Mouse (Mus musculus): ENCODE measurements at regions not wholly inside any gene's neighbourhood (a gene's known extent, or its start where the extent isn't known, plus 50 kb on each side); places are given as distances from the start of the nearest gene placed in this dataset.

DNA sequence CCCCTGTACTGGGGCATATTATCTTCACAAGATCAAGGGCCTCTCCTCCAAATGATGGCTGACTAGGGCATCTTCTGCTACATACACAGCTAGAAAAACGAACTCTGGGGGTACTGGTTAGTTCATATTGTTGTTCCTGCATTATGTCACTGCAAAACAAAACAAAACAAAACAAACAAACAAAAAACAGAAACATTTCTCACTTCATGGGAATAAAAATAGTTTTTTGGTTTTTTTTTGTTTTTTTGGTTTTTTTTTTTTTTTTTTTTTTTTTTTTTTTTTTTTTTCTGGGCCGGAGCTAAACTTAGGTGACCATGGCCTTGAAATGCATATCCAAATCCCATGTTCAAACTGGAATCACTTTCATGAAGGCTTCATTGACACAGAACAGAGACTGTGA is 1184.4 kb downstream of the Efna5 start:
- DNase-seq, result no peak
- intact Hi-C loops (cut with DNase I; ENCODE audit: low total_unique reads), result no loop called here

DNA sequence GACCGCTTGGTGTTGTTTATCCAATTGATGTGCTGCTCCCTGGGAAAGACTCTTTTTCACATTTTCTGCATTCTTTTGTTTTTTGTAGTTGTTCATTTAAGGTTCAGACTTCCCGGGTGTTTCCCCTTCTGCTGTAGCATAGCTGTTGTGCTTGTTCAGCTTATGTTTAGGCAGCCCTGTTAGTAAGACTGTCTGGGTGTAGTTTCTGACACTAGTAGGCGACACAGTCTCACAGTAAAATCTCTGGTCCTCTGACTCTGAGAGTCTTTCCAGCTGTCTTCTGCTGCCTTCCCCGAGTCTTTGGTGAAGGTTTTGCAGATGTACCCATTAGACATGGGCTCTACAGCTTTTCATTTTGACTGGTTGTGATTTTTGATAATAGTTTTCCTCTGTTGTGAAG is 1194.8 kb downstream of the Efna5 start:
- intact Hi-C loops (cut with DNase I; ENCODE audit: low total_unique reads), result no loop called here
- no peak for DNase-seq

DNA sequence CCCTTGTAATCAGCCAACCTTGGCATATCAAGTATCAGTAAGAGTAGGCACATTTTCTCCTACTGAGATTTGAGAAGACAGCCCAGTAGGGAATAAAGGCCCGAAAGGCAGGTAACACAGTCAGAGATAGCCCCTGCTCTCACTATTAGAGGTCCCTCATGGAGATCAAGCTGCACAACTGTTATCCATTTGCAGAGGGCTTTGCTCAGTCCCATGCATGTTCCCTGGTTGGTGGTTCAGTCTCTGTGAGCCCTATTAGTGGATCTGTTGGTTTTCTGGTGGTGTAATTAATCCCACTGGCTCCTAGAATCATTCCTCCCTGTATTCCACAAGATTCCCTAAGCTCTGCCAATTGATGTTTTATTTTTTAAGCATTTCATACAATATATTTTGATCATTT is 1196.6 kb downstream of the Efna5 start:
- intact Hi-C loops (cut with DNase I; ENCODE audit: low total_unique reads), result no loop called here
- DNase-seq, result no peak

DNA sequence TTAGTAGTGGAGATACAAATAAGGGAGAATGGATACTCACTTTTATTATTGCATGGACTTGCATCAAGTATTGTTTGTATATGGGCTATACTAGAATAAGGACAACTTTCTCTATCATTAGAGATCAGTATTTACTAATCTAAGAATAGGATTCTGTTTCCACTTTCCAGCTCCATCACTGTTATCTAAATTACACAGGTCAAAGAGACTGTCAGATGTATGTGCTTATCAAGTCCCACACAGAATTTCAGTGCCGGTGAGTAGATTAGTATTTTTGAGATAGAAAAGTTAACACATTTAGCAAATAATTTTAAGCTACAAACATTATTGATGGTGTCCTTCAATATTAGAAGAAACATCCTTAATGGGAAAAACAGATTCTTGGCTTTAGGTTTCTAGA is 1210.5 kb downstream of the Efna5 start:
- intact Hi-C loops (cut with DNase I; ENCODE audit: low total_unique reads), result no loop called here
- DNase-seq, result no peak

DNA sequence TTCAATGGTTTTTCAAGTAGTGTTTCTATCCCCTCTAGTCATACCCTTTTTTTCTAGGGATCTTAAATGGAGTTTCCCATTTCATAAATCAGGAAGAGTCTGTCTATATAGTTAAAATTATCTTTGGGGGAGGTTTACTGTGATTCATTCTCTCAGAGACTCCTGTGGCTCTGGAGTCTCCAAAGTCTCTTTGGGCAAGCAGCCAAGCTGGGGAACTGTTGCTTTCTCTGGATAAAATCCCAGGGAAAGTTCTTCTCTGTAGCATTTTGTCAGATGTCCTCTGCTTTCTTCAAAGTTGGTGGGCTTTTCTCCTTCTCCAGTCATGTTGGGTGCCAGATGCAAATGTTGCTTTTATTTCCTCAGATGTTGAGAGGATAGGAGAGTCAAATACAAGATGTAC is 1213.7 kb downstream of the Efna5 start:
- intact Hi-C loops (cut with DNase I; ENCODE audit: low total_unique reads), result no loop called here
- DNase-seq, result peak; percentile 4

DNA sequence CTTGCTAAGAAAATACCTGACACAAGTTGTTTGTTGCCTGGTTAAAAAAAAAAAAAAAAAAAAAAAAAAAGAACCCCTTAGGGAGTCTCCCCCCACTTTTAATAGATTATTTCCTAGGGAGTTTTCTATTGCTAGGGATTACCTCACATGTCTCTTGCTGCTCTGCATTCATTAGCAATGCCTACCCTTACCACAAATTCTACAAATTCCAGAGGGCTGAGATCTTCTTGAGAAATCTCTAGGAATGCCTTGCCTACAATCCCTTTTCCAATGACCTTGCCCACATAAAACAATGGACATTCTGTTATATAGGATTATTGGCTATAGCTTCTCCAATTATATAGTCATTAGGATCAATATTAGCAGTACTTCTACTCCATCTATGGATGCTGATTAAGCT is 1216.2 kb downstream of the Efna5 start:
- no peak for DNase-seq
- intact Hi-C loops (cut with DNase I; ENCODE audit: low total_unique reads), result no loop called here

DNA sequence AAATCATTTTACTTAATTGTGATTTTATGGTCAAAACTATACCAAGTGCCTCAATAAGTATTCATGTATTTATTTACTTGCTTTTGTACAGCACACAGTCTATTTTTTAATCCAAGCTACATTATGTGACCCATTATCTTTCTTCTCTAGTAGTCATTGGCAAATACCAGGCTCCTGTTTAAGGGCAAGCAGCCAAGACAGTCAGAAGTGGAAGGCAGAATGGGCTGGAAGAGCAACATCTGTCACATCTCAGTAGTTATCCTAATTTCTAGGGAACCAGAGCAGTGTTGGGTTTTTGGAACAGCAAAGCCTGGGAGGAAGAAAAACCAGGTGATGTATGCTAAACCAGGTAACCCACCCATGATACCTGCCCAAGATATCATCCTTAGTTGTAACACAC is 1233.5 kb downstream of the Efna5 start:
- no peak for DNase-seq
- intact Hi-C loops (cut with DNase I; ENCODE audit: low total_unique reads), result no loop called here

DNA sequence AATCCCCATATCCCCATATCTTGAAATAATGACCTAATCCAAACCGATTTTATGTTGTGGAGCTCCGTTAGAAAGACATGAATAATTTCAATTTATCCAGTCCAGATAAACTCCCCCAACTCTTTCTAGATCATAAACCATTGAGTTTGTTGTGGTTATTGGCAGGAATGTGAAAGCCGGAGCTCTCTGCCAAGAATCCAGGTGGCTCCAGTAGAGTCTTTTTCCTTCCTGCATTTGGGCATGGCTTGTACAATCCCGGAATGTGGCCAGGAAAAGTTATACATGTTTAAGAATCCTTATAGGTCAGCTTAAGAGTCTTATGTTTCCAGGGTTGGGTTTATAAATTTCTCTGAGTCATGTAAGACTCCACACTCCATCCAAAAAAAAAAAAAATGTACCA is 1272.8 kb downstream of the Efna5 start:
- intact Hi-C loops (cut with DNase I; ENCODE audit: low total_unique reads), result no loop called here
- no peak for DNase-seq

DNA sequence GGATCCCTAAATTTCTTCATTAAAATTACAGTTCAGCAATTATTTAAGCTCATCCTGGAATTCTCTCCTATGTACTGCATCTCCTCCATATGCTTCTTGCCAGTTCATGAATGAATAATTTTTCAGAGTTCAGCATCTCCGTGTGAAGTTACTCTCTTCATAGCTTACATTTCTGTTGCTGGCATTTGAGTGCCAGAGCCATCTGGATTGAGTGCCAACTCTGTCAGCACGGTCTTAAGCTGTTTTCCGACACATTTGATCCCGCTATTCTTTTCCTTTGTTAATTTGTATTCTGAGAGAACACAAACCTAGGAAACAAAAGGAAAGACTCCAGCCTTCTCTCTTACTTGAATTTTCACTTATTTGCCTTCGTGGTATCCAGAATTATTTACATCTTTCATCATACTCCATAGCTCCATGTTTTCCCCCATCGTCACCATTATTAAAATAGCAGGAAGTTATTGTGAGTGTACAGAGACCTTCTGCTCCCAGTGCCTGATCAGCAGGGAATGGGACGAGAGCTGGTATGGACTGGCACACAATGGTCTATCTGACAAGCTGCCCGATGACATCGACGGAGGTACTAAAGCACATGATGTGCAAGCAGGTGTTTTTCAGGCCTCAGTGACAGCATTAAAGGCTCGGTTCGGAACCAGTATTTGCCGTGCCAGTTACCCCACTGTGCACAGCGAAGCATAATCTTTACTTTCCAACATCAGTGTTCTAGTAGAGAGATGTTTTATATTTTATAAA is 1274.2 kb downstream of the Efna5 start:
- DNase-seq, result no peak
- intact Hi-C loops (cut with DNase I; ENCODE audit: low total_unique reads), result no loop called here

DNA sequence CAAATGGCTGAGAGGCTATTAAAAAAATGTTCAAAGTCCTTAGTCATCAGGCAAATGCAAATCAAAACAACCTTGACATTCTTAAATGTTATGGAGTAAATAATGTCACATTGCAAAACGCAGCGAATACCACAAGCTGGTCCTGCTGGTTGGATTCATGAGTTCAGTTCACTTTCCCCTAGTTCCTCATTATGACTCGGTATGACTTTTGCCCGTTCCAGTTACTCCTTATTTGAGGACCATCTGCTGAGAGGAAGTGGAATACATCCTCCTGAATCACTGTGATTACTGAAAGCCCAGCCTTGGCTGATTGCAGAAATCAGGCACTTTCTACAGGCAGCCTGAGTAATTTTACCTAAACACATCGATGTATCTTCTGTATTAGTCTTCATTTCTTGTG is 1276.9 kb downstream of the Efna5 start:
- no peak for DNase-seq
- intact Hi-C loops (cut with DNase I; ENCODE audit: low total_unique reads), result no loop called here

DNA sequence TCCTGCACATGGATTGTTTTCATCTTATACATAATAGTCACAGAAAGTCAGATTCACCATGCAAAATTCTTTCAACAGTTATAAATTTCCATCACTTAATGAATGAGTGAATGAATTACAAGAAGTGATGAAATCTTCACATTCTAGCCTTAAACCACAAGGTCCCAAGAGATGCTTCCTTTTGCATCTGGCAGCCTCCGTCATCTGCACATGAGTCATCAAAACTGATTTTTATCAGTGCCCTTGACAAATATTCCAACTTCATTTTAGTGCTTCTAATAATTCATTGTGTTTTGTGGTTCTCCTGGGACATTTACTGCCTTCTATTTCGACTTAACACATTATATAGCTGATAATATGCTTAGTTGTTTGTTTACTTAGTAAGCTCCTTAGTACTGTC is 1291.9 kb downstream of the Efna5 start:
- intact Hi-C loops (cut with DNase I; ENCODE audit: low total_unique reads), result no loop called here

DNA sequence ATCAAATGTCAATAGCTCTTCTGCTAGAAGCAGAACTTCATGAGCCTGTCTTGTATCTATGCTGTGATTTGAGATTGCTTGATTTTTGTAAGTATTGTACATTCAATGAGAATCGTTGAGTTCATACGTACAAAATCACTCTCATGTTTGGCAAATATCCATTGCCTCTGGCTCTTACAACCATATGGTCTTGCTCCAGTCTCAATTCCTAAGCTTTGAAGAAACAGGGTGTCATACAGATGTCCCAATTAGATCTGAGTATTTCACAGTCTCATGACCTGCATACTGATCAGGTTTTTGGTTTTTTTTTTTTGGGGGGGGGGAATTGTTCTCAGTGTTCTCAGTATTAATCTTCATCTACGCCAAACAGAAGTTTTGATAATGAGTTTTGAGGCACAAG is 1302.2 kb downstream of the Efna5 start:
- DNase-seq, result no peak
- intact Hi-C loops (cut with DNase I; ENCODE audit: low total_unique reads), result no loop called here

More for the DNA sequence above, 1291.9 kb downstream of the Efna5 start:
- peak; percentile 3 for DNase-seq

DNA sequence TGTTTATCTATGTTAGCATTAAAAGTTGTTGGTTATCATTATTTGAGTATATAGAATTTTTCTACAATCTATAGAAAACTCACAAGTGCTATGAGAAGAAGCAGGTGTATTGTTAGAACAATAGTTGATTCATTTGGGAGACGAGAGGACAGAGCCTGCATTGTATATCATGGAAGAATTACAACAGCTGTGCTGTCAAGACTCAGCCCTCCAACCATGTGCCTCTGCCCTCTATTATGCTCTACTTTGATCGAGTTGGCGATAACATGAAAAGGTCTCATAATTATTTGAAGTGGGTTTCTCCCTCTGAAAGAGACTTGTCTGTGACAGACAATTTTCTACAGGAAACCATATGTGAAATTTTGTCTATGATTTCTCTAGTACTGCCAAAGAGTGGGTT is 1310.2 kb downstream of the Efna5 start:
- intact Hi-C loops (cut with DNase I; ENCODE audit: low total_unique reads), result no loop called here

More for the DNA sequence above, 1310.2 kb downstream of the Efna5 start:
- no peak for DNase-seq
